Mouse (Mus musculus) left cerebral cortex, adult 8-10 months (tissue): ENCODE measurements around the gene Ankrd34a. TPM values are rescaled to one million over a fixed set of nuclear protein-coding genes. Genes with fewer than 3 reads are reported as not detected.

ENCODE experiments used
- DNase-seq, 2 experiments: peaks; one replicate each; pipeline ENCODE4 v3.0.0; 2022; ENCODE audit warnings: low spot score in 2 of 2
- total RNA-seq, 4 experiments: library from RNA; stranded (reverse); gene quantifications; 2 replicates each; pipeline ENCODE4 v1.2.4; 2022

Ankrd34a gene
- 10 to 100 TPM; 60.4 to 65.0 (median 61.0) TPM for total RNA-seq

DNA sequence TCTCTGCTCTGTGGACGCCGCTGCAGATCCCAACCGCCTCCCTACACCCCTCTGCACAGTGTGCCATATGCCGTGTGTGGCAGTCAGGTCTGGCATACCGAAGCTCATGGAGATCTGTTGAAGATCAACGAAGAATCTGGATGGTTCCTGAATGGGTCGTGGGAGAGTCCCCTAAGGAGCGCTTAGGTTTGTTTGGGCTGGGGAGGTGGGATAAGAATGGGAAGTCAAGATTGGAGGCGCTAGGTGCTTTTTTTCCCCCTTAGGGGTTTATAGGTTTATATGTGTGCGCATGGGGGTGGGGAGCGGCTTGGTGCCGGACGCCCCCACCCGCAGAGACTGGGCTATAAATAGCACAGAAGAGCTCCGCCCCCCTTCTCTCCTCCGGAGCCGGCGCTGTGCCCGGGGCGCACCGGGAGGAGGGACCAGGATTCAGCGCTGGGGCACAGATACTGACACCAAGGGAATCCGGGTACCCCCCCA, at the start of gene Ankrd34a:
Gene Ankrd34a, plus strand, starts transcription at position 409 of the 480 bp plus-strand sequence.
- peak; percentile 64 to 85 for DNase-seq

DNA sequence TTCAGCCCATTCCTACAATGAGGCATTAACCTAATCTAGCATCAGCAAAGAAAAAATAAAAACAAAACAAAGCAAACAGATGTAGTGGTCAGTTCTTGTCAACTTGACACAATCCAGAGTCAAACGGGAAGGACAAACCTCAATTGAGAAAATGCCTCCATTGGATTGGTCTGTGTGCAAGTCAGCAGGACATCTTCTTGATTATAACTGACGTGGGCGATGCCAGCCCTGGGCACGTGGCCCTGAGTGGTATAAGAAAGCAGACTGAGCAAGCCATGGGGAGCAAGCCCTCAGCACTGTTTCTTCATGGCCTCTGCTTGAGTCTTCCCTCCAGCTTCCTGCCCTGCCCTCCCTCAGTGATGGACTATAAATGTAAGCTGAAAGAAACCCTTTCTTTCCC, 49.6 kb upstream of the Ankrd34a start:
- DNase-seq, result no peak

DNA sequence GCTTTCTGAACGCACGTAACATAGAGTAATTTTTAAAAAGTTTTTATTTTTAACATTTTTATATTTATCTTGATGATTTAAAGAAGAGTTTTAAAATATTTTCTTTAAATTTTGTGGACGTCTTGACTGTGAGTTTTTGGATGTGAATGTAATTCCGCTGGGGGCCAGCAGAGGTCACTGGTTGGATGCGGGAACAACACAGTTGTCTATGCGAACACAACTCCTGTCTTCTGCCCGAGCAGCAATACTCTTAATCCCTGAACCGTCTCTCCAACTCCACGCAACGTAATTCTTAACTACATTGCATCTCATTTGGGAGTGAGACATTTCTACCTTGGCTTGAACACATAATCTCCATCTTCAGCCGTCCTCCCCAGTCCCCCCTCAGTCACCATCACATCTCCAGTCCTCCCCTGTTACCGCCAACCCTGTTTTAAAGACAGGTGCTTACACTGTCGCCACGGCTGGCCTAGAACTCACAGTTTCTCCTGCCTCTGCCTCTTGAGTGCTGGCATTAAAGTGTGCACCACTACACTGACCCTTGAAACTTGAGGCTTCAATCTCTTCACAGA, 49.0 kb upstream of the Ankrd34a start:
- DNase-seq, result peak; percentile 47 to 86

DNA sequence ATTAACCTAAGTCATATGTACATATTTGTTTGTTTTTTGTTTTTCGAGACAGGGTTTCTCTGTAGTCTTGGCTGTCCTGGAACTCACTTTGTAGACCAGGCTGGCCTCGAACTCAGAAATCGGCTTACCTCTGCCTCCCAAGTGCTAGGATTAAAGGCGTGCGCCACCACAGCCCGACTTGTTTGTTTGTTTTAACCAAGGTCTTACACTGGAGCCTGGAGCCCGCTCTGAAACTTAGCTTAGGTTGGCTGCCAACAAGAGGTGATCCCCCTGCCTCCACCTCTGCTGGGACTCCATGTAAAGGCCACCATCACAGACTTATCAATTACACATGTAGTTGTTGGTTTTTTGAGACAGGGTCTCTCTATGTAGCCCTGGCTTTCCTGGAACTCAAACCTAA, 47.6 kb upstream of the Ankrd34a start:
- DNase-seq, result no peak

DNA sequence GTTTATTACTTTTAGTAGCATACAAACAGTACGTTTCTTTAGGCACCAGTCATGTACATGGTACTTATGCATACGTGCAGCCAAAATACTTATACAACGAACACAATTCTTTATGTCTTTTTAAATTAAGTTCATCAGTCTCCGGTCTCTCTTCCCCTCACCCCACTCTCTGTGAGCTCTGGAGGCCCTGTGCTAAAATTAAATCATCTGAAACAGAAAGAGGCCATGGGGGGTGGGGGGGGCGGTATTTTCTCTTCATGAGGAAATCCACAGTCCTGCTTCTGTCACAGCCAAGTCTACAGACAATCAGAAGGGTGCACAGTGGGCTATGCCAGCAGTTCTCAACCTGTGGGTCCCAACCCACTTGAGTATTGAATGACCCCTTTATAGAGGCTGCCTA, 47.1 kb upstream of the Ankrd34a start:
- DNase-seq, result no peak

DNA sequence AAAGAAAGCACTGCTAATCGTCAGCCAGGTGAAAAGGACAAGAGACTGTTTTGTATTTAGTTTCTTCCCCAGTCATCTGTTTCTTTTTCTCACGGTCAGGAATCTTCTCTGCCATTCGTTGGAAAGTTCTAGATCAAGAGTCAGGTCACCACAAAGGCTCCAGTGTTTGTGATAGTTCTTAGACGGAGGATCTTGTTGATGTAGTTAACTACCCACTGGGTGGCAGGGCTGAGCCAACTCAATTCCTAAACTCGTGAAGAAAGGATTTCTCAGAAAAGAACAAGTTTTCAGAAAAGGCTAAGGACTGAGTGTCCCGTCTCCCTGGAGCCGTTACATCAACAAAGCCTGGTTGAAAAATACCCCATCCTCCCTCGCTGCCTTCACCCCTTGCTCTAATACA, 45.2 kb upstream of the Ankrd34a start:
- DNase-seq, result no peak

DNA sequence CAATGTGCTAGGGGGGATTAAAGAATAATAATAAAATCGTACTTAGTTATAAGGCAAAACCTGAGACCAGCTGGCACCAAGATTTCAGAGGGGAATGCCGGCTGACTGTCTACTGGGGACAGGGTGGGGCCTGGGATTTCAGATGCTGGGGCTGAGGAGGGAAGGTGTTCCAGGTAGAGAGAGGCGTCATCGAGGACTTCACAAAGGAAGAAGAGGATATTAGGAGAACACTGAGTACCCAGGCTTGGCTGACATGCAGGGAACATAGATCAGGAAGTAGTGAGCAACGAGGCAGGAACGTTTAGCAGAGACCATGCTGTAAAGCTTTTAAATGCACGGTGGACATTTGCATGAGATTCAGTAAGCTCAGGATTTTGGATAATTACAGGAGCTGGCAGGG, 44.5 kb upstream of the Ankrd34a start:
- no peak for DNase-seq

DNA sequence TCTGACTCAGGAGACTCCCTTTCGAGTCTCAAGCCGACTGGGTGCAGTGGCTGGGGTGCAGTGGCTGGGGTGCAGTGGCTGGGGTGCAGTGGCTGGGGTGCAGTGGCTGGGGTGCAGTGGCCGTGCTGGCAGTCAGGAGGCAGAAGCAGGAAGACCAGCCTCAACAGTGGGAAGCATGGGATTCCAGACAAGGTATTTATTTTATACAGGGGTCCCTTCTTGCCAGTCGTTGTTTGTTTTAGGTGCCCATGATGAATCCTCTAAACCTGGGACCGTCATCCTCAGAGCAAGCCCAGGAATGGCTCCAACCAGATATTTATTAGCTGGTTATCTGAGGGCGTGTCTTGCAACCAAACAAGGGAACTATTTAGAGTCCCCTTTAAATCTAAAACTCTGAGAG, 42.8 kb upstream of the Ankrd34a start:
- DNase-seq, result no peak

DNA sequence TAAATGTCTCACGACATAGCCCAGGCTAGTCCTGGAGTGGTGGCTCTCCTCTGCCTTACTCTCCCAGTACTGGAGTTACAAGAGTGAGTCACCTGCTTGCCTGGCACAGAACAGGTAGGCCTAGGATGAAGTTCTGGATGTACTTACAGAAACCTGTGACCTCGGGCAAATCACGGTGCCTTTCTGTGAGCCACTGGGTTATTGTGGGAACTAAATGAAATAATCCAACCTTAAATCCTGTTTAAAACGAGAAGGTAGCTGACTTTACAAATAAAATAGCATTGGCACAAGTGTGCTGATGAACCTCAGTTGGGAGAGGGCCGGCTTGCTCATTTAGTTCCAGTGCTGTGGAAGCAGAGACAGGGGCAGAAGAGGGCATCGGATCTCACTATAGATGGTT, 42.2 kb upstream of the Ankrd34a start:
- no peak for DNase-seq

DNA sequence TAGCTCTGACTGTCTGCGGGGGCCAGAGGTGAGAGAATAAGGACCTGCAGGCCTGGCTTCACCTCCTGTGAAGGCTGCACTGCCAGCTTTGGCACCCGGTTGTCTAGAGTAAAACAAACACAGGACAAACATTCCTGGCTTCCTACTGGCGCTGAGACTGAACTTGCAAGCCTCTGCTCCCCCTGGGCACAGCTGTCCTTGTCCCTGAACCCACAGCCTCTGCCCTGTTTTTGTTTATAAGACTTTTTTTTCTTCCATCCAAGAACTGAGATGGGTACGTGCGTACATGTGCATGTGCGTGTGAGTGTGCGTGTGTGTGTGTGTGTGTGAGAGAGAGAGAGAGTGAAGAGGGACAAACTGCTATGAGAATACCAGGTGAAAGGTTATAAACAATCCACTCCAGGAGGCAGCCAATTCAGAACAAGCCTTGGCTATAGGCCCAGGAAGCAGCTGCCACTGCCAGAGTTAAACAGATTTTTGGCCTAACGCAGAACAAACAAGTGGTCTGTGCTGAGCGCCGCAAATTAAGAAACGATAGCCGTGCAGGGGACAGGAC, 41.3 kb upstream of the Ankrd34a start:
- peak in 1 of 2 experiments; percentile 45 for DNase-seq

DNA sequence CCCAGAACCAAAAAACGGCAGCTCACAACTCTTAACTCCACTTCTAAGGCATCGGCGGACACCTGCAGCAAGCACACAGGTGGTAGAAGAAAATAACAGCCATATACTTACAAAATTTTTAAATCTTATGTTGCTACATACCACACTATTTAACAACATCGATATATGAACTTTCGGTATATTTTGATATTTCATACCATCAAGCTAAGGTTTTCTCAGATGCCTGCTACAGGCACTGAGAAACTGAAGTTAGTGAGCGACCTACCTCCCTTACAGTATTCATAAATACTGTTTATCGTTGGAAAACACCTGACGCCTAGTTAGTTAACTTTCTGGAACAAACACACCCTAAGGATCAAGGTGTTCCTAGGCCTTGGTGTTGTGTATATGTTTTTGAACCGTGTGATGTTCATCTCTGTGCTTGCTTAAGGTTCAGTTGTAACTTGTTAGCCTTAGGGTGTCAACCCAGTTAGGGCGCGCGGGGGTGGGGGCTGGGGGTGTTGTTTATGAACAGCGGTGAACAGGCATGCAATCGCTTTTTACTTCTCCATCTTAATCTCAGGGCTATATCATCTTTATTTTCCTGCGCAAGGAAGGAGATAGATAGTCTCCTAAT, 40.3 kb upstream of the Ankrd34a start:
- DNase-seq, result no peak

DNA sequence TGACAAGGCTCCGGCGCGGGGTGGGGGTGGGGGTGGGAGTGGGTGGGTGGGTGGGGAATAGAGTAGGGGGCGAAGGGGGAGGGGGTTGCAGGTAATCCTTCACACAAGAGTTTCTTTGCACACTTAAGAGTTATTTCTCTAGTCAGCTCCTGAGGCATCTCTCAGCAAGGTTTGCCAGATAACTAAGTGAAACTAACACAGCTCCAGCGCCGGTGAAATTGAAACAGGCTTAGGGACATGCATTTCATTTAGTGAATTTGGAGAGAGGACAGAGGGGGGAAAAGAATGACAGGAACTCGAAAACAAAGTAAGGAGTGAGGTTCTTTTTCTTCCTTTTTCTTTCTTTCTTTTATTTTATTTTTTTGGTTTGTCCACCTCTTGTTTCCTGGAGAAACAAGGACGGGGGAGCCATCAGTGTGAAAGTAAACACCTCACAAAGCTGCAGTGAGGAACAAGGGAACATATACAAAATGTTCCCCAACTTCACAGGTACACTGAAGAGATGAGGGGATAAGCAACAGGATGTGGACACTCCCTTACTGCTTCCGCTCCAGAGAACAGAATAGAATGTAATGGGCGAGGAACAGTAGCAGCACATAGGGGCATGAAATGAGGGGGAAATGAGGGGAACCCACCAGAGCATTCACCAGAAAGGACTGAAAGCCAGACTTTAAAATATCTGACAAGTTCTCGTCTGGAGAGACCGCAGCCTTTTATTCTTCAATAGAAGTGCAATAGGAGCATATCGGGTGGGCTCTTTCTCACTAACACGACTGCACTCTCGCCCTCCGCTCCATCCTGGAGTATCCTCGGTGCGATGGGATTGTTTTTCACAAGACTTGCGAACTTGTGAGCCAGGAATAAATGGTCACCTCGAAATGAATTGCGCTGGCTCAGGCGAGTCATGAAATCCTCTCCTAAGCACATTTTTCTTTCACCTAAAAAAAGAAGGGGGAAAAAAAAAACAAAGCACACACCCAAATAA, 39.5 kb upstream of the Ankrd34a start:
- no peak for DNase-seq

DNA sequence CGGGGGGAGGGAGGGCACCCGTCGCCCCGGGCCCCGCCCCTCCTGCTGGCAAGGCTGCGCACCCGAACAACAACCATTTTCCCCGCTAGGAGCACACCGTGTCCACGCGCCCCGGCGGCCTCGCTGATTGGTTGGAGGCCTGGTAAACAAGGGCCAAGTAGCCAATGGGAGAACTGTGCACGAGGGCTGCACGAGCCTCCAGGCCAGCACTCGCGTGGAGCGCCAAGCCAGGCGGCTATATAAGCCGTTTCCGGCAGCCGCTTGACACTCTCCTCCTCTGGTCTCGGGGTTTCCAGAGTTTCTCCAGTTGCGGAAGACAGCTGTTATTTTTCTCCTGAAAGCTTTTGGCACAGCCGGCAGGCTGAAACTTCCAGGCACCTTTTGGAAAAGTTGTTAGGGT, 38.7 kb upstream of the Ankrd34a start, which contains the start of gene Txnip:
Gene Txnip, plus strand, starts transcription at position 264 of the 400 bp plus-strand sequence.
- peak; percentile 84 to 94 for DNase-seq

DNA sequence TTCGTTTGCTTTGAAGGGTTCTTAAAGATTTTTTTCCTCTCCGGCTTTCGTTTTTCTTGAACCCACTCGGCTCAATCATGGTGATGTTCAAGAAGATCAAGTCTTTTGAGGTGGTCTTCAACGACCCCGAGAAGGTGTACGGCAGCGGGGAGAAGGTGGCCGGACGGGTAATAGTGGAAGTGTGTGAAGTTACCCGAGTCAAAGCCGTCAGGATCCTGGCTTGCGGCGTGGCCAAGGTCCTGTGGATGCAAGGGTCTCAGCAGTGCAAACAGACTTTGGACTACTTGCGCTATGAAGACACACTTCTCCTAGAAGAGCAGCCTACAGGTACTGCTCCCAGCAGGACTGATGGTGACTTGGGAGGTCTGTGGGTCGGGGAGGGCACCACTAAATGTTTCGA, 38.3 kb upstream of the Ankrd34a start:
- DNase-seq, result no peak

DNA sequence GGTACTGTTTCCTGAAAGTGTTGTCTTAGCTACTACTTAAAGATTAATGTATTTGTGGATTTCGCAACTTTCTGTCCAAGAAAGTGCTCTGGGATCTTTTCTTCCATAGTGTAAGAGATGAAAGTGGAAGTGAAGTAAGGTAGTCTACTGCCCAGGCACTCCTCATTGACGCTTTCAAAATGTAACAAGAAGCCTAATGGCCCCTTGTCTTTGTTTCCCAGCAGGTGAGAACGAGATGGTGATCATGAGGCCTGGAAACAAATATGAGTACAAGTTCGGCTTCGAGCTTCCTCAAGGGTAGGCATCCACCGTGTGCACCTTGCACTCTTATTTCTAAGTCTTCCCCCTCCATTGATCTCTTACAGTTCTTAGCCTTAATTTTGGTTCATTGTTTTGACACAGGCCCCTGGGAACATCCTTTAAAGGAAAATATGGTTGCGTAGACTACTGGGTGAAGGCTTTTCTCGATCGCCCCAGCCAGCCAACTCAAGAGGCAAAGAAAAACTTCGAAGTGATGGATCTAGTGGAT, 37.7 kb upstream of the Ankrd34a start:
- DNase-seq, result no peak

DNA sequence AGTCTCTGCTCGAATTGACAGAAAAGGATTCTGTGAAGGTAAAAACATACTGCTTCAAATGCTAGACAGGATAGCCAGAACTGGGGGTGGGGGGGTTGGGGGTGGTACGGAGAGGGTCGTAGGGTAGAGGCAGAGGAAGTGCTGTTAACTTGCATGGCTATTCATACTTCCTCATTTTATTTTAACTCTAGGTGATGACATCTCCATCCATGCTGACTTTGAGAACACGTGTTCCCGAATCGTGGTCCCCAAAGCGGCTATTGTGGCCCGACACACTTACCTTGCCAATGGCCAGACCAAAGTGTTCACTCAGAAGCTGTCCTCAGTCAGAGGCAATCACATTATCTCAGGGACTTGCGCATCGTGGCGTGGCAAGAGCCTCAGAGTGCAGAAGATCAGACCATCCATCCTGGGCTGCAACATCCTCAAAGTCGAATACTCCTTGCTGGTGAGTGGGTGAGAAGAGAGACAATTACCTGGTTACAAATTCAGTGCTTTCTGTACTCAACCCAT, 37.0 kb upstream of the Ankrd34a start:
- no peak for DNase-seq

DNA sequence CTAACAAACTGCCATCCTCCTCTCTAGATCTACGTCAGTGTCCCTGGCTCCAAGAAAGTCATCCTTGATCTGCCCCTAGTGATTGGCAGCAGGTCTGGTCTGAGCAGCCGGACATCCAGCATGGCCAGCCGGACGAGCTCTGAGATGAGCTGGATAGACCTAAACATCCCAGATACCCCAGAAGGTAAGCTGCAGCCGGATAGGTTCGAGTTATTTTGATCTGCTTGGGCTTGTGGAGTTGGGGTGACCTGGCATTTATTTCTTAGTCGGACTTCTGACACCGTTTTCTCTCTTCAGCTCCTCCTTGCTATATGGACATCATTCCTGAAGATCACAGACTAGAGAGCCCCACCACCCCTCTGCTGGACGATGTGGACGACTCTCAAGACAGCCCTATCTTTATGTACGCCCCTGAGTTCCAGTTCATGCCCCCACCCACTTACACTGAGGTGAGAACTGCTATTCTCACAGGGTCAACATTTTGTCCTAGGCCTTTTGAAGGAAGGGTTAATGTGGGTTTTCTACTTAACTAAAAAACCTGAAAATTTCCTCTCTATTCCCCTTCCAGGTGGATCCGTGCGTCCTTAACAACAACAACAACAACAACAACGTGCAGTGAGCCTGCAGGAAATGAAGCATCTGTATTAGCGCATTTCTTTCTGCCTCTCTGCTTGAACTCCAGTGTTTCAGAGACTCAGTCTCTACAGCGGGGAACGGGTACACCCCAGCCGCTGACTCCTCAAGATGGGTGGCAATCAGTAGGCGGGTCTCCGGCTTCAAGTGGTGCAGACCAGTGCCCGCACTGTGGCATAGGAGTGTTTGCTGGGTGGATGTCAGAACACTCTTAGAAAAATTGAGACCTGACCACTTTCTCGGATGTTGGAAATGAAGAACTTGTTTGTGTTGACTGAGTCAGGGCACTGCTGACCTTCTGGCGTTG, 36.3 kb upstream of the Ankrd34a start:
- DNase-seq, result no peak

DNA sequence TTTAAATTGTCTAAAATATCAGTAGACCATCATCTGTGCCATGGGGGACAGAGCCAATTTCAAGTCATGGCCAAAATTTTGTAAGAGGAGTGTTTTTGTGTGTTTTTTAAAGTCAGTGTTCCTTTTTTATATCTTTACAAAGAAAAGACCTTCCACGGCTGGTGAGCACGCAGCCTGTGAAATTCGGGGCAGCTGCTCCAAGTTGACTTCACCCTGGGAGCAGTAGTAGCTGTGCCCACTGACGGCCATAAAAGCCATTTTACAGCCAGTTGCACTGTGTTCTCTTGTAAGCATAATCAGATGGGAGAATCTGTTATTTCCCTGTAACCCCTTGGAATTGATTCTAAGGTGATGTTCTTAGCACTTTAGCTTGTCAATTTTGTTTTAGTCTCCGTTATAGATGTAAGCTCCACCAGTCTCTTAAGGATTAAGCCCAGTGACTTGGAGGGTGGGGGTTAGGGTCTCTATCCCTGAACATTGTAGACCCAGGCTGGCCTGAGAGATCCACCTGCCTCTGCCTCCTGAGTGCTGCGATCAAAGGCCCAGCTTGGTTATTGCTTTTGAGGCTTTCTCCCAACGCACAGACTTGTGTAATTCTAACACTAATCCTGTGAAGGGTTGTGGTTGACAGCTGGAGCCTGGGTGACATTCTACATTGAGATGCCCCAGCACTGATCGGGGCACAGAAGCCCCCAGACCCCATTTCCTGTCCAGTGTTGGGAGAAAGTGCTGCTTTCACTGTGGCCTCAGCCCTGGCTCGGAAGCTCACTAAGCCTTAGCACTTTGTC, 35.4 kb upstream of the Ankrd34a start:
- DNase-seq, result no peak

DNA sequence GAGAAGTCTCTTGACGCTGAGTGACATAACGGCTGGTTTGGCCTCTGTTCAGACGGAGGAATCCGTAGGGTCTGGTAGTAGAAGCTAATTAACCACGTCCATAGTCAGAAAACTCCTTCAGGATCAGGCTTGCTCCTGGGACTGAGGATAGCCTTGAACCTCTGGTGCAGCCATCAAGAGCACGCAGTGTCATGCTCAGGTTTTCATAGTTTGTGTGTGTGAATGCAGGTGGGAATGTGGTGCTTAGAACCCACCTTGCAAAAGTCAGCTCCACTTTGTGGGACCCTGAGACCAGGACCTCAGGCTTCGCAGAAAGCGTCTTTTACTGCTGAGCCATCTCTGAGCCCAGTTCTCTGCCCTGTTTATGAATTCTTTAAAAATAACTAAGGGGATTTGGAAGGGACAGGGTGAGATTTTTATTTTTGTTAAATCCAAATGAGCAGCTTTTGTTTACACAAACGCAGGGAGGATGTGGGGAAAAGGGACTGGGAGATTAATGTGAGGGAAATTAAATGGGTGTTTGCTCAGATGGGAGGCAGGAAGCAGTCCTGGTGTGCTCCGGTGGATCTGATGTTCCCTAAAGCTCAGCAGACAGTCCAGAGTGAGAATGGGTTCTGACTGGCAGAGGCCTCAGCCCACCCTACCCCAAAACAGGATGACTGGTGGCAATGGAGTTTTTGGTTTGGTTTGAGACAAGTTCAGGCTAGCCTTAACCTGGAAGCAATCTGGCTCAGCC, 34.3 kb upstream of the Ankrd34a start:
- no peak for DNase-seq
